Mouse (Mus musculus) liver, embryonic 14.5 days (tissue): Measurements from ENCODE around the gene Supt4a.

Experiments used
- CTCF ChIP-seq: IDR thresholded peaks from 2 replicates; pipeline ENCODE4 v1.5.1; 2016; ENCODE audit warnings: antibody characterized with exemption, low read depth, control low read depth
- EP300 ChIP-seq: IDR thresholded peaks from 2 replicates; pipeline ENCODE4 v1.6.1; 2016; ENCODE audit warnings: antibody characterized with exemption, low read depth

GRCm38 (mm10) chr11:87743691-87744090 lies 6.3 kb downstream of the Supt4a start:
- TF ChIP-seq CTCF (no peak), EP300 (no peak)
